Mouse (Mus musculus): ENCODE data around the gene Gm45234. TPM values are rescaled to one million over a fixed set of nuclear protein-coding genes. Genes with fewer than 3 reads are reported as not detected.

The Gm45234 gene
- polyA plus RNA-seq, 1 experiment from 2014 or later = not detected

DNA sequence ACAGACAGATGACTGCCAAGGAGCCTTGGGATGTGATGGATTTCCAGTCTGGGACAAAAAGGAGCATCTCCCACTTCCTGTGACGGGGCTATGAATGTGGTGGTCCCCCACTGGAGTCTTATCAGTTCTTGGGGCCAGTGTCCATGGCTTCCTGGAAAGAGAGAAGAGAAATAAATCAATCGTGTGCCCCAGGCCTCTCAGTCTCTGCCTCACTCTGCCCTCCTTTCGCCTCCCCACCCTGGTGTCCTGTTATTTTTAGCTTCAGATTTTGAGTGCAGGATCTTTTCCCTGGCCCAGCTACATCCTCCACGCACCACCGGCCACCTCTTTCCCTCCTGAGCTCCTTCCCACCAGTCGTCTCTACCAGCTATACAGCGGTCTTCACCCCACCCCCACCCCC, 14.2 kb upstream of the Gm45234 start:
- Histone ChIP-seq H3K4me2 (ENCODE audit: low read depth, low read length) (peak overlapping the region; percentile 91), H3K9ac (ENCODE audit: low read depth, low read length) (peak overlapping the region; percentile 69), H3K4me1 (ENCODE audit: control insufficient read depth, insufficient read depth, low read length) (peaks cover 14% of the 10 kb centered on the region), H3K36me3 (ENCODE audit: control insufficient read depth, insufficient read depth, low read length) (no peaks in the 10 kb centered on the region), H3K9me3 (ENCODE audit: control insufficient read depth, low read length) (no peaks in the 10 kb centered on the region), H3K4me3 (ENCODE audit: low read depth, low read length) (peak overlapping the region; percentile 60), H3K27ac (replicated peaks; ENCODE audit: low read depth, low read length) (no peak overlapping the region), H3K27me3 (replicated peaks; ENCODE audit: control insufficient read depth, insufficient read depth, low read length) (no peaks in the 10 kb centered on the region)
- no peak for ATAC-seq (ENCODE audit: low read depth)
- WGBS = 60% methylated on average over 7 of the region's 7 CpGs
- no peak for DNase-seq (ENCODE audit: low spot score)

DNA sequence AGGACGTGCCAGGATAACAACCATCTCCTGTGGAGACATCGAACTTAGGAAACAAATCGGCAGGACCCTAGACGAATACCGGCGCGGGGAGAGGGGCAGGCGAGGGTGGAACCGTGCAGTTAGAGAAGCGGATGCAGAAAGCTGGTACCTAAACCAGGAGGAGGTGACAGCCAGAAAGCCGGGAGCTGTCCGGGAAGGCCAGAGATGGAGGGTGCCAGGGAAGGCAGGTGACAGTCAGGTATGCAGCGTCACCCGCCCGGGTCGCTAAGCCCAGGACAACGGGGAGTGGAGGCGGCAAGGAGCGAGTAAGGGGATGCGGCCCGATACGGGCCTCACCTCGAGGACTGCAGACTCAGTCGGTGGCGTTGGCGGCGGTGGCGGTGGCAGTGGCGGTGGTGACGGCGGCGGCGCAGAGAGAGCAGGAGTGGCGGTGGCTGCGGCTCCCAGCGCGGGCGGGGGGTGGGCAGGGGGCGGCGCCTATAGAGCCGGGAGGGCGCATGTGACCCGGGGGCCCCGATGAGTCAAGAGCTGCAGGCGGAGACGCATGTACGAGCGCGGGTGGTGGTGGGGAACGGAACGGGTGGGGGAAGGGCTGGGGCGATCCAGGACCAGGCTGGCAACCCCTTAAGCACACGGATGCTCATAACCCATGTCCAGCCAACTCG, 13.4 kb upstream of the Gm45234 start, which contains the start of gene Eno2:
Gene Eno2 (minus strand): TSS at position 573 of the 665 bp plus-strand sequence.
- peak; percentile 85 for DNase-seq (ENCODE audit: low spot score)
- no peaks in the 10 kb centered on the region for H3K36me3 ChIP-seq (ENCODE audit: control insufficient read depth, insufficient read depth, low read length)
- peak within 1 kb of the TSS; percentile 69 for H3K9ac ChIP-seq (ENCODE audit: low read depth, low read length)
- H3K27me3 ChIP-seq (replicated peaks; ENCODE audit: control insufficient read depth, insufficient read depth, low read length) = no peaks in the 10 kb centered on the region
- 1% methylated on average over 33 of the region's 54 CpGs for WGBS
- H3K27ac ChIP-seq (replicated peaks; ENCODE audit: low read depth, low read length) = no peak within 1 kb of the TSS
- ATAC-seq (ENCODE audit: low read depth) = peak; percentile 71
- peaks cover 14% of the 10 kb centered on the region for H3K4me1 ChIP-seq (ENCODE audit: control insufficient read depth, insufficient read depth, low read length)
- H3K4me3 ChIP-seq (ENCODE audit: low read depth, low read length) = peak within 1 kb of the TSS; percentile 60
- H3K9me3 ChIP-seq (ENCODE audit: control insufficient read depth, low read length) = no peaks in the 10 kb centered on the region
- peak within 1 kb of the TSS; percentile 91 for H3K4me2 ChIP-seq (ENCODE audit: low read depth, low read length)

DNA sequence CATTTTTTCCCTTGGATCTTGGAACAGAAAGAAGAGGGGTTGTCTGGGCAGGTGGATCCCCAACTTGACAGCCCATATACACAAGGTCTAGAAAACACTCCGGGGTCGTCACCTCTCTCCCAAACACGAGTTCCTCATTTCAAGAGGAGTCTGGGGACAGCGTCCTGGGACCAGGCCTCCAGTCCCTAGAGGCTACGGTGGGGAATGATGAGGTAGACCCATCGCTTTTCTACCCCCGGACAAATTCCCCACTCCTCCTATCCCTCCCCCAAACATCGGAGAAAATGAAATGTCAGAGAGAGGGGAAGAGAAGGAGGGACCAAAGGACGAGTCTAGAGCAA, 12.9 kb upstream of the Gm45234 start:
- peak overlapping the region; percentile 69 for H3K9ac ChIP-seq (ENCODE audit: low read depth, low read length)

DNA sequence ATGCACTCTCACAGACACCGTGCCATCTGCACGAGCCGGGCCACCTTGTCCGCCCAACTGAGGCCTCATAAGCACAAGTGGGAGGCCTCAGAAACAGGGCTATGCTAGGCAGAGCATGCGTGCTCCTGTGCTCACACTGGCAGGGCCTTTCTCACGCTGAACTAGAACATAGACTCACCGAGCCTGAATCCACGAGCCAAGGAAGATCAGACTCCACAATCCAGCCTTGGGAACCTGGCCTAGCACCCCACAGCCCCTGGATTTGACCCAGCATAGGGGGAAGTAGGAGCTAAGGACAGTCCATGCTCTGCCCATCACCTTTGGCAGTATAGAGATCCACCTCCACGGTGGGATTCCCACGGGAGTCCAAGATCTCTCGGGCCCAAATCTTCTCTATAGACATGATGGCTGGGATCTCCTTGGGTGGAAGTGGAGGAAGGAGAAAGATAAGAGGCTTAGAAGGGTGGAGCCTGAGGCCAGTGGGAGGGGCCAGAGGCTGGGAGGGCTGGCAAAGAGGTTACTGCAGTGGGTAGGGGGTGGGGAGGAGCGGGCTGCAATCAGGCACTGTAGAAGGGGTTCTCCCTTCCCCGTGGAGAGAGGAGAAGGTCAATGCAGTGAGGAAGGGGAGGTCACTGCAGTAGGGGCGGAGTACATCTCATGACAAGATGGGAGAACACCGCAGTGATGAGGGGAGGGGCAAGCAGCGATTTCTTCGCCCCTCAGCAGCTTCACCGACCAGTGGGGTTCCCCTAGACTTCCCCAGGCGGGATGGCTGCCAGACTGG, 12.3 kb upstream of the Gm45234 start:
- no peaks in the 10 kb centered on the region for H3K9me3 ChIP-seq (ENCODE audit: control insufficient read depth, low read length)
- no peaks in the 10 kb centered on the region for H3K27me3 ChIP-seq (replicated peaks; ENCODE audit: control insufficient read depth, insufficient read depth, low read length)
- WGBS = 27% methylated on average over 18 of the region's 19 CpGs
- H3K9ac ChIP-seq (ENCODE audit: low read depth, low read length) = no peak overlapping the region
- DNase-seq (ENCODE audit: low spot score) = no peak
- no peak overlapping the region for H3K27ac ChIP-seq (replicated peaks; ENCODE audit: low read depth, low read length)
- peak overlapping the region; percentile 91 for H3K4me2 ChIP-seq (ENCODE audit: low read depth, low read length)
- H3K4me1 ChIP-seq (ENCODE audit: control insufficient read depth, insufficient read depth, low read length) = peaks cover 14% of the 10 kb centered on the region
- no peaks in the 10 kb centered on the region for H3K36me3 ChIP-seq (ENCODE audit: control insufficient read depth, insufficient read depth, low read length)
- peak overlapping the region; percentile 60 for H3K4me3 ChIP-seq (ENCODE audit: low read depth, low read length)
- peak; percentile 28 for ATAC-seq (ENCODE audit: low read depth)

More for the DNA sequence above, 12.9 kb upstream of the Gm45234 start:
- Histone ChIP-seq H3K4me1 (ENCODE audit: control insufficient read depth, insufficient read depth, low read length) (peaks cover 14% of the 10 kb centered on the region), H3K4me2 (ENCODE audit: low read depth, low read length) (peak overlapping the region; percentile 91), H3K4me3 (ENCODE audit: low read depth, low read length) (peak overlapping the region; percentile 60), H3K9me3 (ENCODE audit: control insufficient read depth, low read length) (no peaks in the 10 kb centered on the region), H3K36me3 (ENCODE audit: control insufficient read depth, insufficient read depth, low read length) (no peaks in the 10 kb centered on the region), H3K27ac (replicated peaks; ENCODE audit: low read depth, low read length) (no peak overlapping the region), H3K27me3 (replicated peaks; ENCODE audit: control insufficient read depth, insufficient read depth, low read length) (no peaks in the 10 kb centered on the region)
- DNase-seq (ENCODE audit: low spot score) (no peak), ATAC-seq (ENCODE audit: low read depth) (no peak)
- 5% methylated on average over 9 of the region's 9 CpGs for WGBS

DNA sequence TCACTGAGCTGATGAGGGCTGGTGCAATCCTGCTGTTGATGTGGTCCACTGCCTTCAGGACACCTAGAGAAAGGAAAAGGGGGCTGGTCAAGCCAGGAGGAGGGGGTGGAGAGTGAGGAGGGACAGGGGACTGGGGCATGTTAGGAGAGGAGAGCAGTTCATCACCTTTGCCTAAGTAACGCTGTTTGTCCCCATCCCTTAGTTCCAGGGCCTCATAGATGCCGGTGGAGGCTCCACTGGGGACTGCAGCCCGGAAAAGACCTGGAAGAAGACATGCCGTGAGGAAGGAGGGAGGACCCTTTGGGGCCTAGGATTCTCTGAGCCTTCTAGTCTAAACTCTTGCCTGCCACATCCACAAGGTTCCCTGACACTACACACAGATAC, 11.7 kb upstream of the Gm45234 start:
- no peak for DNase-seq (ENCODE audit: low spot score)
- H3K36me3 ChIP-seq (ENCODE audit: control insufficient read depth, insufficient read depth, low read length) = no peaks in the 10 kb centered on the region
- WGBS = 34% methylated on average over 4 of the region's 4 CpGs
- no peak overlapping the region for H3K27ac ChIP-seq (replicated peaks; ENCODE audit: low read depth, low read length)
- H3K4me2 ChIP-seq (ENCODE audit: low read depth, low read length) = peak overlapping the region; percentile 91
- H3K9me3 ChIP-seq (ENCODE audit: control insufficient read depth, low read length) = no peaks in the 10 kb centered on the region
- H3K4me3 ChIP-seq (ENCODE audit: low read depth, low read length) = 0 out of 2 replicates have a peak overlapping the region, but pooled peaks have one; percentile 6
- no peaks in the 10 kb centered on the region for H3K27me3 ChIP-seq (replicated peaks; ENCODE audit: control insufficient read depth, insufficient read depth, low read length)
- no peak overlapping the region for H3K9ac ChIP-seq (ENCODE audit: low read depth, low read length)
- ATAC-seq (ENCODE audit: low read depth) = no peak
- H3K4me1 ChIP-seq (ENCODE audit: control insufficient read depth, insufficient read depth, low read length) = peaks cover 14% of the 10 kb centered on the region

DNA sequence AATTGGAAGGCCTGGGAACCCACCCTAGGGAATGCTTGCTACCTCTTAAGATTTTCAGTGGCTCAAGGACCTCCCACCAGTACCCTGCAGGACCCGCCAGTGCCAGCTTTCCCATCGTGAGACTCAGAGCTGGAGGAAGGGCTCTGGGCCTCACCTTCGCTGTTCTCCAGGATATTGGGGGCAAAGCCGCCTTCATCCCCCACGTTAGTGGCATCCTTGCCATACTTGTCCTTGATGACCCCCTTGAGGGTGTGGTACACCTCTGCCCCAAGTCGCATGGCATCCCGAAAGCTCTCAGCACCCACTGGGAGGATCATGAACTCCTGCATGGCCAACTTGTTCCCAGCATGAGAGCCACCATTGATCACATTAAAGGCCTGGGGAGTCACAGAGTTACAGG, 10.1 kb upstream of the Gm45234 start:
- ATAC-seq (ENCODE audit: low read depth) (no peak), DNase-seq (ENCODE audit: low spot score) (no peak)
- H3K36me3 ChIP-seq (ENCODE audit: control insufficient read depth, insufficient read depth, low read length) = no peaks in the 10 kb centered on the region
- H3K4me1 ChIP-seq (ENCODE audit: control insufficient read depth, insufficient read depth, low read length) = peaks cover 14% of the 10 kb centered on the region
- H3K27me3 ChIP-seq (replicated peaks; ENCODE audit: control insufficient read depth, insufficient read depth, low read length) = no peaks in the 10 kb centered on the region
- 83% methylated on average over 7 of the region's 7 CpGs for WGBS
- H3K27ac ChIP-seq (replicated peaks; ENCODE audit: low read depth, low read length) = no peak overlapping the region
- no peaks in the 10 kb centered on the region for H3K9me3 ChIP-seq (ENCODE audit: control insufficient read depth, low read length)
- no peak overlapping the region for H3K9ac ChIP-seq (ENCODE audit: low read depth, low read length)
- no peak overlapping the region for H3K4me3 ChIP-seq (ENCODE audit: low read depth, low read length)
- no peak overlapping the region for H3K4me2 ChIP-seq (ENCODE audit: low read depth, low read length)

DNA sequence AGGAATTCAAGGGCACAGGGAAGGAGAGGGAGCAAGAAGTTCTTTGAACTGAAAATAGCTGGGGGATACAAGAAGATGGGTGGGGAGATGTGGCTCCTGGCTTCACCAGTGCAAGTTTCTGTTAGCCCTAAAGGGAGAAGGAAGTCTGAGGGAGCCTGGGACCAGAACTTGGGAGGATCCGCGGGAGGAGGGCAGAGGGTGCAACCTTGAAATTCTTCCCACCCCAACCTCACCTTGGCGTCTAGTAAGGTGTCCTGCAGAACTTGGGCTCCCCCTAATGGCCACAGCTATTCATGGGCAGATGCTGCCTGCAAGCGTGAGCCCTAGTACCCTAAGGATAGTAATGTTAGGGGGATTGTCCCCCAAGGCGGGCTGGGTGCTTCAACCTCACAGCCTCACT, 3.4 kb upstream of the Gm45234 start:
- ATAC-seq (ENCODE audit: low read depth) (no peak), DNase-seq (ENCODE audit: low spot score) (peak; percentile 87)
- Histone ChIP-seq H3K9ac (ENCODE audit: low read depth, low read length) (peak overlapping the region; percentile 58), H3K4me2 (ENCODE audit: low read depth, low read length) (peak overlapping the region; percentile 73), H3K27me3 (replicated peaks; ENCODE audit: control insufficient read depth, insufficient read depth, low read length) (no peaks in the 10 kb centered on the region), H3K9me3 (ENCODE audit: control insufficient read depth, low read length) (no peaks in the 10 kb centered on the region), H3K4me1 (ENCODE audit: control insufficient read depth, insufficient read depth, low read length) (peaks cover 31% of the 10 kb centered on the region), H3K27ac (replicated peaks; ENCODE audit: low read depth, low read length) (peak overlapping the region; percentile 98), H3K36me3 (ENCODE audit: control insufficient read depth, insufficient read depth, low read length) (no peaks in the 10 kb centered on the region), H3K4me3 (ENCODE audit: low read depth, low read length) (peak overlapping the region; percentile 79; the same call in 1 of the 2 replicates)
- 3% methylated on average over 5 of the region's 5 CpGs for WGBS

DNA sequence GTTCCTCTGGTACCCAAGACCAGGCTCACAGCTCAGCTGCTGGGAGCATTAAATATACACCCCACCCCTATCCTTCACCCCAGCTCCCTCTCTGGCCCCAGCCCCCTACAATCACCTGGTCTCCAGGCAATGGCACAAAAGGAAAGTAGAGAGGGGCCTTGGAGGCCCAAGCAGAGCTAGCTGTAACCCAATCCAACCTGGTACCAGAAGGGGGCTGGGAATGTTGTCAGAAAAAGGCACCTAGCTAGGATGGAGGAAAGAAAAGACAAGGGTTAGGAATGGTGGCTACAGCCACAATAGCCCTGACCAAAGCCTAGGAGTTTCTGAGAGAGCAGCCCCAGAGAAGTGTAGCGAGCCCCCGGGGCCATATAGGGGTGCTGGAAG, 3.0 kb upstream of the Gm45234 start:
- Histone ChIP-seq H3K4me2 (ENCODE audit: low read depth, low read length) (peak overlapping the region; percentile 73), H3K4me1 (ENCODE audit: control insufficient read depth, insufficient read depth, low read length) (peaks cover 32% of the 10 kb centered on the region), H3K27me3 (replicated peaks; ENCODE audit: control insufficient read depth, insufficient read depth, low read length) (no peaks in the 10 kb centered on the region), H3K9me3 (ENCODE audit: control insufficient read depth, low read length) (no peaks in the 10 kb centered on the region), H3K27ac (replicated peaks; ENCODE audit: low read depth, low read length) (peak overlapping the region; percentile 98), H3K4me3 (ENCODE audit: low read depth, low read length) (peak overlapping the region; percentile 79; the same call in 1 of the 2 replicates), H3K9ac (ENCODE audit: low read depth, low read length) (peak overlapping the region; percentile 58), H3K36me3 (ENCODE audit: control insufficient read depth, insufficient read depth, low read length) (no peaks in the 10 kb centered on the region)
- ATAC-seq (ENCODE audit: low read depth) (no peak; the same call in 1 of the 2 replicates), DNase-seq (ENCODE audit: low spot score) (peak; percentile 35)
- 46% methylated on average over 2 of the region's 2 CpGs for WGBS

All from embryonic facial prominence, embryonic 14.5 days (tissue).